In the genomic region with DNA sequence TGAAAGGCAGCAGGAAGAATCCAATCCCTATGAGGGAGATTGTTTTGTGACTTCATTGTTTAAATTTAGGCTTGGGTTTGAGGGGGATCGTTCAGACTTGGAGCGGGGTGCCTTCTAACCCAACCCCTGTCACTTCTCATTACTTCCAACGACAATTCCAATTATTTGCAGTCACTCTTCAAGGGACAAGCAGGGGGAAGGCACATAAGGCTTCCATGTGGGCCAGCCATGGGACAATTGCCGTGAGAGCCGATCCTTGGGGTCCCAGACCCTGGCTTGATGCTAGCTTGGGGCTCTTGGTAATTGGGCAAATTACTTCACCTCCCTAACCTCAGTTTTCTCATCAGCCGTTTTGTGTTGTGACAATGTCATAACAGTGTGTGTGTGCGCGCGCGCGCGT, we compare ENCODE assay signal across 14 mouse cellular contexts. TPM values are rescaled to one million over a fixed set of nuclear protein-coding genes. Genes with fewer than 3 reads are reported as not detected.
A peak's percentile ranks its signal among the peaks of the same experiment; 100 is the strongest.
DNase-seq lines count a peak whose midpoint lies in the region; ATAC-seq lines count a peak whose summit lies in the region.
"Had no signal": no experiment of that assay in that cellular context is flagged by ENCODE, and none has a peak within 500 bp of the region (broad histone marks: within the 10 kb centered on the region; RNA-seq: fewer than 3 reads in every experiment).

No protein-coding gene starts in this region.

- 0 out of 2 replicates have a peak overlapping the region, but pooled peaks have one; percentile 25 for H3K27ac ChIP-seq in limb, embryonic 12.5 days
- H3K27ac ChIP-seq in limb, embryonic 10.5 days = no peak overlapping the region
- H3K27ac ChIP-seq in forebrain, embryonic 16.5 days (ENCODE audit: low read length) = peak overlapping the region; percentile 77; the same call in 1 of the 2 replicates
- 0 out of 2 replicates have a peak overlapping the region, but pooled peaks have one; percentile 16 for H3K27ac ChIP-seq in limb, embryonic 13.5 days
- H3K27ac ChIP-seq: gastrocnemius, adult 2 months; heart, embryonic 10.5 days; left cerebral cortex, adult 2 months; liver, embryonic 13.5 days had no signal

- no peak overlapping the region for H3K9ac ChIP-seq in limb, embryonic 12.5 days (replicated peaks)
- H3K9ac ChIP-seq in forebrain, embryonic 16.5 days (replicated peaks; ENCODE audit: low read depth, low read length) = no peak overlapping the region
- H3K9ac ChIP-seq in limb, embryonic 13.5 days = no peak overlapping the region
- H3K9ac ChIP-seq: liver, embryonic 13.5 days had no signal

- H3K36me3 ChIP-seq in limb, embryonic 12.5 days = peaks cover 39% of the 10 kb centered on the region
- H3K36me3 ChIP-seq in limb, embryonic 10.5 days = peaks cover 67% of the 10 kb centered on the region
- H3K36me3 ChIP-seq in forebrain, embryonic 16.5 days (ENCODE audit: control insufficient read depth, insufficient read depth) = no peaks in the 10 kb centered on the region
- peaks cover 37% of the 10 kb centered on the region for H3K36me3 ChIP-seq in limb, embryonic 13.5 days
- H3K36me3 ChIP-seq: heart, embryonic 10.5 days; liver, embryonic 13.5 days had no signal

- no peak overlapping the region for H3K4me2 ChIP-seq in limb, embryonic 12.5 days
- H3K4me2 ChIP-seq in forebrain, embryonic 16.5 days (ENCODE audit: low read length) = no peak overlapping the region
- no peak overlapping the region for H3K4me2 ChIP-seq in limb, embryonic 13.5 days (replicated peaks)
- H3K4me2 ChIP-seq: liver, embryonic 13.5 days had no signal

- no peaks in the 10 kb centered on the region for H3K9me3 ChIP-seq in limb, embryonic 12.5 days
- no peaks in the 10 kb centered on the region for H3K9me3 ChIP-seq in limb, embryonic 10.5 days (replicated peaks)
- no peaks in the 10 kb centered on the region for H3K9me3 ChIP-seq in forebrain, embryonic 16.5 days (ENCODE audit: control insufficient read depth, low read length)
- H3K9me3 ChIP-seq in limb, embryonic 13.5 days = no peaks in the 10 kb centered on the region
- H3K9me3 ChIP-seq: heart, embryonic 10.5 days; liver, embryonic 13.5 days had no signal

- peaks cover 39% of the 10 kb centered on the region for H3K4me1 ChIP-seq in limb, embryonic 12.5 days (replicated peaks)
- H3K4me1 ChIP-seq in limb, embryonic 10.5 days = peaks cover 50% of the 10 kb centered on the region
- peaks cover 37% of the 10 kb centered on the region for H3K4me1 ChIP-seq in forebrain, embryonic 16.5 days (replicated peaks; ENCODE audit: control insufficient read depth, insufficient read depth, low read length)
- H3K4me1 ChIP-seq in limb, embryonic 13.5 days = peaks cover 49% of the 10 kb centered on the region
- H3K4me1 ChIP-seq: liver, embryonic 13.5 days had no signal

- no peak for DNase-seq in limb, embryonic 10.5 days (ENCODE audit: low spot score)
- DNase-seq in retina, embryonic 14.5 days (ENCODE audit: low spot score) = peak; percentile 55
- DNase-seq in embryo, embryonic 10 days (ENCODE audit: low spot score) = no peak
- DNase-seq in adipocyte (ENCODE audit: low spot score) = no peak
- DNase-seq: gastrocnemius, adult 2 months; liver, embryonic 13.5 days; lung, postnatal 14 days; right cerebral cortex, adult 18-20 months had no signal

- H3K4me3 ChIP-seq in limb, embryonic 12.5 days (replicated peaks) = no peak overlapping the region
- H3K4me3 ChIP-seq in limb, embryonic 10.5 days = no peak overlapping the region
- no peak overlapping the region for H3K4me3 ChIP-seq in forebrain, embryonic 16.5 days (replicated peaks; ENCODE audit: low read length)
- H3K4me3 ChIP-seq in limb, embryonic 13.5 days = no peak overlapping the region
- H3K4me3 ChIP-seq: erythroblast, embryonic 14.5 days; gastrocnemius, adult 2 months; heart, embryonic 10.5 days; left cerebral cortex, adult 2 months; liver, embryonic 13.5 days had no signal

- no peaks in the 10 kb centered on the region for H3K27me3 ChIP-seq in limb, embryonic 12.5 days
- H3K27me3 ChIP-seq in limb, embryonic 10.5 days (ENCODE audit: low read depth, poor library complexity, severe bottlenecking) = no peaks in the 10 kb centered on the region
- H3K27me3 ChIP-seq in forebrain, embryonic 16.5 days (replicated peaks; ENCODE audit: control insufficient read depth, insufficient read depth, low read length) = no peaks in the 10 kb centered on the region
- no peaks in the 10 kb centered on the region for H3K27me3 ChIP-seq in limb, embryonic 13.5 days
- H3K27me3 ChIP-seq: liver, embryonic 13.5 days had no signal

- 75% methylated on average over 12 of the region's 12 CpGs for WGBS in limb, embryonic 12.5 days
- WGBS in limb, embryonic 10.5 days = 78% methylated on average over 12 of the region's 12 CpGs
- 52% methylated on average over 12 of the region's 12 CpGs for WGBS in forebrain, embryonic 16.5 days
- 69% methylated on average over 12 of the region's 12 CpGs for WGBS in limb, embryonic 13.5 days

- ATAC-seq in limb, embryonic 12.5 days (ENCODE audit: insufficient number of reproducible peaks, insufficient read depth, low FRiP score, low TSS enrichment, low read depth) = no peak
- no peak for ATAC-seq in forebrain, embryonic 16.5 days
- no peak for ATAC-seq in limb, embryonic 13.5 days (ENCODE audit: low FRiP score, low read depth)

RNA-seq across cellular contexts. Expression of gene Clmp, which starts 8.5 kb away (rescaled TPM):
- polyA plus RNA-seq in limb, embryonic 12.5 days (2016; fragmentation: Nextera tagmentation; extraction: Ambion mirVana) = 67.7 TPM in 2 replicates
- 47.0 and 53.5 TPM in 2 replicates for polyA plus RNA-seq in limb, embryonic 10.5 days (2016; fragmentation: Nextera tagmentation; extraction: Ambion mirVana)
- polyA plus RNA-seq in forebrain, embryonic 16.5 days (2015; fragmentation: Nextera tagmentation; extraction: Ambion mirVana) = 64.7 and 65.5 TPM in 2 replicates
- 62.8 and 64.1 TPM in 2 replicates for polyA plus RNA-seq in limb, embryonic 13.5 days (2015; fragmentation: Nextera tagmentation; extraction: Ambion mirVana)
- polyA plus RNA-seq: erythroblast, embryonic 14.5 days had no signal

RNA-seq across cellular contexts. Expression of gene Gm21915, which starts 23.9 kb away (rescaled TPM):
- polyA plus RNA-seq in limb, embryonic 12.5 days (2016; fragmentation: Nextera tagmentation; extraction: Ambion mirVana) = not detected in 2 replicates
- not detected in 2 replicates for polyA plus RNA-seq in limb, embryonic 10.5 days (2016; fragmentation: Nextera tagmentation; extraction: Ambion mirVana)
- polyA plus RNA-seq in forebrain, embryonic 16.5 days (2015; fragmentation: Nextera tagmentation; extraction: Ambion mirVana) = not detected in 2 replicates
- polyA plus RNA-seq in limb, embryonic 13.5 days (2015; fragmentation: Nextera tagmentation; extraction: Ambion mirVana) = not detected in 2 replicates
- polyA plus RNA-seq: erythroblast, embryonic 14.5 days; heart, embryonic 10.5 days; liver, embryonic 13.5 days had no signal
